Mouse (Mus musculus): ENCODE results near the gene Prr5. TPM values are rescaled to one million over a fixed set of nuclear protein-coding genes. Genes with fewer than 3 reads are reported as not detected.

Gene Prr5
- polyA plus RNA-seq, 2 experiments: 3.0 to 5.2 TPM

DNA sequence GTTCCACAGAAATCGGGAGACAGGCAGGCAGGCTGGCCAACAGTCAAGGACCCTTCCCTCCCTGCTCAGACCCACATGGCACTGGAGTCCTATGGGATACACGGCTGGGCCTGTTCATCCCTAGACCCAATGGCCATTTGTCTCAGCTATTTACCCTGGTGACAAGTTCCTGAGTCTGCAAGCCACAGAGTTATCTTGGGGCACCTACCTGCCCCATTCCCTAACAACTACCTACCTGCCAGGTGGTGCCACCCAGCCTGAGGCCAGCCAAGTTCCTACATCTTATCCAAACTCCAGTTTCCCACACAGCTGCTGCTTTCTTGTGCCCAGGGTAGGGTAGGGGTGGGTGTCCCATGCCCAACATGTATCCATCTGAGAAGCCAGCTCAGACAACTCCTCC lies 28.8 kb downstream of the Prr5 start:
- Histone ChIP-seq H3K4me2 (ENCODE audit: low read depth) (no peak overlapping the region), H3K4me3 (ENCODE audit: insufficient read depth in 1 of 2, low read depth in 2 of 2, low read length in 2 of 2) (no peak overlapping the region), H3K27me3 (ENCODE audit: control insufficient read depth, insufficient read depth, low read length) (no peaks in the 10 kb centered on the region), H3K9me3 (ENCODE audit: control insufficient read depth, low read length) (no peaks in the 10 kb centered on the region), H3K4me1 (replicated peaks; ENCODE audit: control insufficient read depth in 2 of 2, insufficient read depth in 2 of 2, low read length in 1 of 2) (no peaks in the 10 kb centered on the region), H3K9ac (replicated peaks) (no peak overlapping the region), H3K27ac (no peak overlapping the region), H3K36me3 (replicated peaks; ENCODE audit: control insufficient read depth, insufficient read depth, low read depth) (no peaks in the 10 kb centered on the region)
- DNase-seq (ENCODE audit: low read depth in 3 of 3, low spot score in 3 of 3): no peak
- no peak for ATAC-seq (ENCODE audit: insufficient read depth)
- WGBS (ENCODE audit: insufficient replicate concordance): 65% methylated on average over 2 of the region's 2 CpGs
- no peak for TF ChIP-seq EP300 (IDR thresholded peaks at IDR 0.05; ENCODE audit: low read depth)
- no peak for TF ChIP-seq CTCF (IDR thresholded peaks at IDR 0.05; ENCODE audit: low read depth)

DNA sequence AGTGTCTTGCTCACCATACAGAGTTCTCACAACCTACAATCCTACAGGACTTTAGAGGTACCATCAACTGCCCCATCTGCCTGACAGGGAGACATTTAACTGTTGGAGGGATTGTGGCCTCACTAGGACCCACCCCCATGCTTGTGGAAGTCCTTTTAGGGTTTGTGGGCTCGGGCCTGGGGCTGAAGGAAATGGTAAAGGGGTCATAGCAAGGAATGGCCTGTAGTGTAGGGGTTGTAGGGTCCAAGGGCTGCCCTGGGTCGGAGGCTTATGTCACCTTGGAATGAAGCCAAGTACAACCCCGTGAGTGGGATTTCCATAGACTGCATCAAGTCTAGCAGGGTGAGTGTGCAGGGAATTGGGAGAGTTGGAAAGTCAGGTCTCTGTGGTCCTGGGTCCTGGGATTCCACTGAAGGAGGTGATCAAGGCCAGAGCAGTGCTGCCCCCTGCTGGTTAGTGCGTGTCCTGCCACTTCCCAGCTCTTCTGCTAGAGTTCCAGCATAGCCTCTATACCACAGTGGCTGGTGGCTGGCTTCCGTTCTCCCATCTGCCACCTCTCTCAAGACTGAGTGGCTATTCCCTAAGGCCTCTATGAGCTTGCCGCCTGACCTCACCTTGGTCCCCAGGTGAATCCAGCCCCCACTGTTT lies 30.9 kb downstream of the Prr5 start:
- Histone ChIP-seq H3K27me3 (ENCODE audit: control insufficient read depth, insufficient read depth, low read length) (no peaks in the 10 kb centered on the region), H3K4me2 (ENCODE audit: low read depth) (no peak overlapping the region), H3K4me1 (replicated peaks; ENCODE audit: control insufficient read depth in 2 of 2, insufficient read depth in 2 of 2, low read length in 1 of 2) (no peaks in the 10 kb centered on the region), H3K9me3 (ENCODE audit: control insufficient read depth, low read length) (no peaks in the 10 kb centered on the region), H3K27ac (no peak overlapping the region), H3K9ac (replicated peaks) (no peak overlapping the region), H3K4me3 (ENCODE audit: insufficient read depth in 1 of 2, low read depth in 2 of 2, low read length in 2 of 2) (no peak overlapping the region), H3K36me3 (replicated peaks; ENCODE audit: control insufficient read depth, insufficient read depth, low read depth) (no peaks in the 10 kb centered on the region)
- TF ChIP-seq EP300 (IDR thresholded peaks at IDR 0.05; ENCODE audit: low read depth) (no peak), CTCF (IDR thresholded peaks at IDR 0.05; ENCODE audit: low read depth) (peak; percentile 93)
- no peak for DNase-seq (ENCODE audit: low read depth in 3 of 3, low spot score in 3 of 3)
- 0 out of 2 replicates have a peak, but pooled peaks have one; percentile 33 for ATAC-seq (ENCODE audit: insufficient read depth)
- WGBS (ENCODE audit: insufficient replicate concordance): 40% methylated on average over 6 of the region's 6 CpGs

DNA sequence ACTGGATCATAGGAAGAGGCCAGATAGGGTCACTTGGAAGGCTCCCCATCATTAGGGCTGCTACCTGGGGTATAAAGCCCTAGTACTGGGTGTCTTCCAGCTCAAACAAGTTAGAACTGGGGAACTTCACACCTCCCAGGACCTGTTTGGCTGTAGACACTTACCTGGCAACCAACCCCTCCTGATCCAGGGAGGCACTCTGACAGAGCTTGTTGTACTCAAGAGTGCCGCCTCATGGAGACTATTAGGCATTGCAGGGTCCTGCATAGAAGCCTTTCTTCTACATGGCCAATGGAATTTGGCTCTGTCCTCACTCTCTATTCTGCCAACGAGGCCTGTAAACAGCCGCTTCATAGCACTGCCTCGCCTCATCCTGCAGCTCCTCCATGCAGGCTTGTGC lies 32.5 kb downstream of the Prr5 start:
- no peak overlapping the region for H3K27ac ChIP-seq
- TF ChIP-seq CTCF (IDR thresholded peaks at IDR 0.05; ENCODE audit: low read depth) (peak; percentile 72), EP300 (IDR thresholded peaks at IDR 0.05; ENCODE audit: low read depth) (no peak)
- no peak for DNase-seq (ENCODE audit: low read depth in 3 of 3, low spot score in 3 of 3)
- ATAC-seq (ENCODE audit: insufficient read depth): no peak
- 33% methylated on average over 4 of the region's 4 CpGs for WGBS (ENCODE audit: insufficient replicate concordance)
- no peak overlapping the region for H3K4me2 ChIP-seq (ENCODE audit: low read depth)
- H3K27me3 ChIP-seq (ENCODE audit: control insufficient read depth, insufficient read depth, low read length): no peaks in the 10 kb centered on the region
- H3K36me3 ChIP-seq (replicated peaks; ENCODE audit: control insufficient read depth, insufficient read depth, low read depth): no peaks in the 10 kb centered on the region
- H3K9ac ChIP-seq (replicated peaks): no peak overlapping the region
- H3K4me1 ChIP-seq (replicated peaks; ENCODE audit: control insufficient read depth in 2 of 2, insufficient read depth in 2 of 2, low read length in 1 of 2): peaks cover 0 to 2% of the 10 kb centered on the region in 2 experiments; a peak in 1 of 4 replicates
- H3K9me3 ChIP-seq (ENCODE audit: control insufficient read depth, low read length): no peaks in the 10 kb centered on the region
- no peak overlapping the region for H3K4me3 ChIP-seq (ENCODE audit: insufficient read depth in 1 of 2, low read depth in 2 of 2, low read length in 2 of 2)

DNA sequence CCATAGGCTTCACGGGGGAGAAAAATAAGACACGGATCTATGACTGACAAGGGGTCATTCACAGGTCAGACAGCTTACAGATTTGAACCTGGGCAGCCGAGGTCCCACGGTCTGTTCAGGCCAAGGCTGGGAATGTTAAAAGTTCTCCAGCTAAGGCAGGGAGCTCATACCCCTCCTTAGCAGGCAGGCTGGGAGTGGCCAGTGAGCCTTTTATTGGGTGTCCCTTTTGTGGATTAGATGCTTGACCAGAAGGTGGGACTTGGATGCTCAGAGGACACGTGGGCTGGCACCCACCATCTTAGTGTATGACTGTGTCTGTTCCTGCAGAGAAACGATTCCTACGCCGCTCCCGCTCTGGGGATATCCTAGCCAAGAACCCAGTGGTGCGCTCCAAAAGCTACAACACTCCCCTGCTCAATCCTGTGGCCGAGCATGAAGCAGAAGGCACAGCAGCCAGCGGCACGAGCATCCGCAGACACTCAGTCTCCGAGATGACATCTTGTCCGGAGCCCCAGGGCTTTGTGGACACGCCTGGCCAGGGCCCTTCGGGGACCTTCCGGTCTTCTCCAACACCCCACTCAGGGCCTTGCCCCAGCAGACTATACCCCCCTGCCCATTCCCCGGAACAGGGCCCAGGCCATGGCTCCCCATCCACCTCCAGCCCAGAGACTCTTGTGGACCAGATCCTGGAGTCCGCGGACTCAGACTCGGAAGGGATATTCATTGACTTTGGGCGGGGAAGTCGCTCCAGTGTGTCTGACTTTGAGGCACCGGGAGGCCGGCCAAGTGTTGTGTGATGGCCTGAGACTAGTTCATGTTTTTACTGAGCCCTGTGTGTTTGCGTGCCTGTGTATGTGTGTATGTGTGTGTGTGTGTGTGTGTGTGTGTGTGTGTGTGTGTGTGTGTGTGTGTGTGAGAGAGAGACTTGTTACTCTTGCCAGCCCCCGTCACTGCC lies 33.2 kb downstream of the Prr5 start:
- H3K9me3 ChIP-seq (ENCODE audit: control insufficient read depth, low read length): no peaks in the 10 kb centered on the region
- DNase-seq (ENCODE audit: low read depth in 3 of 3, low spot score in 3 of 3) (no peak), ATAC-seq (ENCODE audit: insufficient read depth) (no peak)
- H3K4me2 ChIP-seq (ENCODE audit: low read depth): no peak overlapping the region
- WGBS (ENCODE audit: insufficient replicate concordance): 78% methylated on average over 29 of the region's 29 CpGs
- TF ChIP-seq EP300 (IDR thresholded peaks at IDR 0.05; ENCODE audit: low read depth): no peak
- no peak for TF ChIP-seq CTCF (IDR thresholded peaks at IDR 0.05; ENCODE audit: low read depth)
- no peak overlapping the region for H3K9ac ChIP-seq (replicated peaks)
- no peak overlapping the region for H3K27ac ChIP-seq
- H3K4me1 ChIP-seq (replicated peaks; ENCODE audit: control insufficient read depth in 2 of 2, insufficient read depth in 2 of 2, low read length in 1 of 2): peaks cover 0 to 4% of the 10 kb centered on the region in 2 experiments; a peak in 1 of 4 replicates
- H3K4me3 ChIP-seq (ENCODE audit: insufficient read depth in 1 of 2, low read depth in 2 of 2, low read length in 2 of 2): no peak overlapping the region
- no peaks in the 10 kb centered on the region for H3K27me3 ChIP-seq (ENCODE audit: control insufficient read depth, insufficient read depth, low read length)
- H3K36me3 ChIP-seq (replicated peaks; ENCODE audit: control insufficient read depth, insufficient read depth, low read depth): no peaks in the 10 kb centered on the region

DNA sequence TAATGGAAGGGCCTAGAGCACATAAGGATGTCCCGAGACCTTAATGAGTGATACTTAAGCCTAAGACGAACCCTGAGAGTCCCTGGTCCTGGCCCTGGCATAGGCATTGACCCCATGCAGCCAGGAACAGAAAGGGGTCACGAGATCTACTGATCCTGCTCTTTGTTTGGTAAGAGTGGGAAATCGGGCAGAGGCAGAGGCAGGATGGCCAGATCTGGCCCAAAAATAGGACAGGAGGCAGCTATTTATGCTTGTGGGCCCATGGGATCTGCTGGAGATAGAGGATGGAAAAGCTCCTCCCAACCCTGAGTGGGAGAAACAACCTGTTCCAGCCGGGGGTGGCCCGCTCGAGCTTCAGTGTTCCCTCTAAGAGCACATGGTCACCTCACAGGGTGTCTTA lies 34.6 kb downstream of the Prr5 start:
- Histone ChIP-seq H3K4me3 (ENCODE audit: insufficient read depth in 1 of 2, low read depth in 2 of 2, low read length in 2 of 2) (no peak overlapping the region), H3K4me2 (ENCODE audit: low read depth) (no peak overlapping the region), H3K36me3 (replicated peaks; ENCODE audit: control insufficient read depth, insufficient read depth, low read depth) (no peaks in the 10 kb centered on the region), H3K4me1 (replicated peaks; ENCODE audit: control insufficient read depth in 2 of 2, insufficient read depth in 2 of 2, low read length in 1 of 2) (peaks cover 0 to 4% of the 10 kb centered on the region in 2 experiments; a peak in 1 of 4 replicates), H3K9me3 (ENCODE audit: control insufficient read depth, low read length) (no peaks in the 10 kb centered on the region), H3K9ac (replicated peaks) (no peak overlapping the region), H3K27me3 (ENCODE audit: control insufficient read depth, insufficient read depth, low read length) (no peaks in the 10 kb centered on the region), H3K27ac (no peak overlapping the region)
- 58% methylated on average over 7 of the region's 7 CpGs for WGBS (ENCODE audit: insufficient replicate concordance)
- TF ChIP-seq EP300 (IDR thresholded peaks at IDR 0.05; ENCODE audit: low read depth) (no peak), CTCF (IDR thresholded peaks at IDR 0.05; ENCODE audit: low read depth) (no peak)
- ATAC-seq (ENCODE audit: insufficient read depth) (no peak), DNase-seq (ENCODE audit: low read depth in 3 of 3, low spot score in 3 of 3) (no peak)
